Mouse (Mus musculus) left cerebral cortex, postnatal 4 days (tissue): ENCODE measurements at regions not wholly inside any gene's neighbourhood (a gene's known extent, or its start where the extent isn't known, plus 50 kb on each side); places are given as distances from the start of the nearest gene placed in this dataset.
A peak's percentile ranks its signal among the peaks of the same experiment; 100 is the strongest.

Experiments
- DNase-seq: peaks from one replicate; pipeline ENCODE4 v3.0.0-alpha.2; 2022
- intact Hi-C: fragments of 180-260 bp; cut with DNase I; formaldehyde crosslinking; loops from one replicate; pipeline ENCODE4 v1.15.1; 2025

- intact Hi-C loops: no loop called here
- no peak for DNase-seq
Observed at GRCm38 (mm10) chr4:75744605-75745004, 466.5 kb upstream of the Dmac1 start.

- intact Hi-C loops: no loop called here
- no peak for DNase-seq
Observed at GRCm38 (mm10) chr4:75741585-75741984, 463.5 kb upstream of the Dmac1 start.

GRCm38 (mm10) chr4:75730798-75731400, 452.8 kb upstream of the Dmac1 start:
- intact Hi-C loops: no loop called here
- DNase-seq: no peak

GRCm38 (mm10) chr4:75714652-75715051, 436.5 kb upstream of the Dmac1 start:
- DNase-seq: no peak
- intact Hi-C loops: no loop called here

GRCm38 (mm10) chr4:75713960-75714359, 435.9 kb upstream of the Dmac1 start:
- DNase-seq: no peak
- intact Hi-C loops: no loop called here

GRCm38 (mm10) chr4:75700780-75701378, 422.8 kb upstream of the Dmac1 start:
- intact Hi-C loops: no loop called here
- DNase-seq: no peak

GRCm38 (mm10) chr4:75676590-75677174, 398.6 kb upstream of the Dmac1 start:
- no peak for DNase-seq
- intact Hi-C loops: no loop called here

GRCm38 (mm10) chr4:75641046-75641445, 362.9 kb upstream of the Dmac1 start:
- intact Hi-C loops: no loop called here
- no peak for DNase-seq

GRCm38 (mm10) chr4:75636627-75637026, 358.5 kb upstream of the Dmac1 start:
- intact Hi-C loops: no loop called here
- DNase-seq: peak; percentile 27

- intact Hi-C loops: no loop called here
- no peak for DNase-seq
Observed at GRCm38 (mm10) chr4:75589901-75590300, 311.8 kb upstream of the Dmac1 start.

- intact Hi-C loops: no loop called here
- DNase-seq: no peak
Observed at GRCm38 (mm10) chr4:75588095-75588875, 310.2 kb upstream of the Dmac1 start.

- intact Hi-C loops: no loop called here
- DNase-seq: no peak
Observed at GRCm38 (mm10) chr4:75579865-75580264, 301.8 kb upstream of the Dmac1 start.

GRCm38 (mm10) chr4:75572603-75573002, 294.5 kb upstream of the Dmac1 start:
- intact Hi-C loops: no loop called here
- no peak for DNase-seq

GRCm38 (mm10) chr4:75567630-75568029, 289.5 kb upstream of the Dmac1 start:
- DNase-seq: no peak
- intact Hi-C loops: no loop called here

- intact Hi-C loops: no loop called here
- DNase-seq: peak; percentile 84
Observed at GRCm38 (mm10) chr4:75562480-75562879, 284.4 kb upstream of the Dmac1 start.

- intact Hi-C loops: no loop called here
- DNase-seq: peak; percentile 61
Observed at GRCm38 (mm10) chr4:75561792-75562191, 283.7 kb upstream of the Dmac1 start.

GRCm38 (mm10) chr4:75537787-75538186, 259.7 kb upstream of the Dmac1 start:
- intact Hi-C loops: no loop called here

GRCm38 (mm10) chr4:75535067-75535466, 257.0 kb upstream of the Dmac1 start:
- intact Hi-C loops: no loop called here
- peak; percentile 1 for DNase-seq

More at GRCm38 (mm10) chr4:75537787-75538186, 259.7 kb upstream of the Dmac1 start:
- no peak for DNase-seq

- intact Hi-C loops: no loop called here
- DNase-seq: no peak
Observed at GRCm38 (mm10) chr4:75529607-75530006, 251.5 kb upstream of the Dmac1 start.

- intact Hi-C loops: no loop called here
- DNase-seq: no peak
Observed at GRCm38 (mm10) chr4:75517459-75518158, 239.5 kb upstream of the Dmac1 start.
